Mouse (Mus musculus) stomach, postnatal 0 days (tissue): ENCODE results near the gene Slc10a3.

ENCODE experiments used
- CTCF ChIP-seq: IDR thresholded peaks from 2 replicates; pipeline ENCODE4 v1.5.1; 2016; ENCODE audit warnings: antibody characterized with exemption, low read depth, mild to moderate bottlenecking, moderate library complexity
- EP300 ChIP-seq: optimal IDR thresholded peaks from 2 replicates; pipeline ENCODE3; 2016; ENCODE audit warnings: antibody characterized with exemption

DNA sequence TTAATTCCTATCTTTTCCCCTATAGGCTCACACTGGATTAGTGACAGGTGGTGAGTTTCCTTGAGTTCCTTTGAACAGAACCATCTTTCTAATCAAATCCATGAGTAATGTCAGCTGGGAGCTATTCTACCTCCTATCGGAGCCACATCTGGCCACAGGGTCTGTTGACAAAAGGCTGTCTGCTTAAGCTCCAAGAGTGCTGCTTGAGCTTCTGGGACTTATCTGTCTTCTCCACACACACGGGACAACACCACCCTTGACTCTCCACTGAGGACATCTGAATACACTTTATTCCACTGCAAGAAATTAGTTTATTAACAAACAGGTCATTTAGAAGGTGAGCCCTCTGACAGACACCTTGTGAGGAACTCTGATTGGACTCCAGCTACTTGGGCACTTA is 11.3 kb upstream of the Slc10a3 start:
- no peak for TF ChIP-seq EP300
- no peak for TF ChIP-seq CTCF
